Comparison of ENCODE assay signal across 13 mouse cellular contexts in genomic region chr4:124134341-124135164, GRCm38 (mm10).
DNase-seq lines count a peak whose midpoint lies in the region; ATAC-seq lines count a peak whose summit lies in the region.
"Had no signal": no experiment of that assay in that cellular context is flagged by ENCODE, and none has a peak within 500 bp of the region (broad histone marks: within the 10 kb centered on the region; RNA-seq: fewer than 3 reads in every experiment).

No protein-coding gene starts in this region.

- H3K36me3 ChIP-seq in kidney, embryonic 15.5 days: no peaks in the 10 kb centered on the region
- no peaks in the 10 kb centered on the region for H3K36me3 ChIP-seq in intestine, embryonic 15.5 days
- H3K36me3 ChIP-seq in stomach, embryonic 15.5 days: no peaks in the 10 kb centered on the region
- H3K36me3 ChIP-seq in midbrain, embryonic 14.5 days (ENCODE audit: control insufficient read depth, insufficient read depth, low read length): no peaks in the 10 kb centered on the region
- H3K36me3 ChIP-seq: liver, embryonic 15.5 days; midbrain, embryonic 15.5 days; neural tube, embryonic 13.5 days had no signal

- no peak overlapping the region for H3K27ac ChIP-seq in kidney, embryonic 15.5 days
- no peak overlapping the region for H3K27ac ChIP-seq in intestine, embryonic 15.5 days
- peak overlapping the region; percentile 40 for H3K27ac ChIP-seq in stomach, embryonic 15.5 days
- H3K27ac ChIP-seq in midbrain, embryonic 14.5 days (replicated peaks; ENCODE audit: low read depth, low read length): no peak overlapping the region
- H3K27ac ChIP-seq: layer of hippocampus, adult 2 months; liver, embryonic 15.5 days; midbrain, embryonic 15.5 days; neural tube, embryonic 13.5 days had no signal

- ATAC-seq in kidney, embryonic 15.5 days (replicated peaks; ENCODE audit: low FRiP score): peak; percentile 84
- ATAC-seq in intestine, embryonic 15.5 days: peak; percentile 80
- peak; percentile 50; the same call in 1 of the 2 replicates for ATAC-seq in stomach, embryonic 15.5 days (ENCODE audit: insufficient read depth, low FRiP score, low read depth)
- ATAC-seq in midbrain, embryonic 14.5 days (ENCODE audit: low FRiP score, low TSS enrichment): no peak

- DNase-seq in kidney, postnatal 14 days: no peak
- peak; percentile 68 for DNase-seq in embryo, embryonic 11 days
- no peak for DNase-seq in midbrain, embryonic 14.5 days
- no peak for DNase-seq in spleen, adult 12 weeks (ENCODE audit: low spot score)
- DNase-seq: cerebellum, postnatal 25 days; spleen, adult 18-20 months had no signal

- H3K9me3 ChIP-seq in kidney, embryonic 15.5 days (replicated peaks): no peaks in the 10 kb centered on the region
- no peaks in the 10 kb centered on the region for H3K9me3 ChIP-seq in intestine, embryonic 15.5 days
- no peaks in the 10 kb centered on the region for H3K9me3 ChIP-seq in stomach, embryonic 15.5 days
- no peaks in the 10 kb centered on the region for H3K9me3 ChIP-seq in midbrain, embryonic 14.5 days (ENCODE audit: control insufficient read depth, low read length)
- H3K9me3 ChIP-seq: liver, embryonic 15.5 days; midbrain, embryonic 15.5 days; neural tube, embryonic 13.5 days had no signal

- peaks cover 11% of the 10 kb centered on the region; the same call in 1 of the 2 replicates for H3K27me3 ChIP-seq in kidney, embryonic 15.5 days
- H3K27me3 ChIP-seq in intestine, embryonic 15.5 days (replicated peaks): no peaks in the 10 kb centered on the region
- H3K27me3 ChIP-seq in stomach, embryonic 15.5 days (replicated peaks): no peaks in the 10 kb centered on the region
- H3K27me3 ChIP-seq in midbrain, embryonic 14.5 days (ENCODE audit: control insufficient read depth, insufficient read depth, low read length): no peaks in the 10 kb centered on the region
- H3K27me3 ChIP-seq: midbrain, embryonic 15.5 days had no signal

- WGBS in kidney, embryonic 15.5 days: 10% methylated on average over 6 of the region's 6 CpGs
- 10% methylated on average over 6 of the region's 6 CpGs for WGBS in intestine, embryonic 15.5 days
- WGBS in stomach, embryonic 15.5 days: 12% methylated on average over 6 of the region's 6 CpGs
- WGBS in midbrain, embryonic 14.5 days: 41% methylated on average over 6 of the region's 6 CpGs

- H3K4me1 ChIP-seq in kidney, embryonic 15.5 days: peaks cover 23% of the 10 kb centered on the region
- H3K4me1 ChIP-seq in intestine, embryonic 15.5 days (replicated peaks): peaks cover 9% of the 10 kb centered on the region; the same call in 1 of the 2 replicates
- 0 out of 2 replicates have a peak, but pooled peaks cover 13% of the 10 kb centered on the region for H3K4me1 ChIP-seq in stomach, embryonic 15.5 days
- no peaks in the 10 kb centered on the region for H3K4me1 ChIP-seq in midbrain, embryonic 14.5 days (ENCODE audit: control insufficient read depth, insufficient read depth, low read length)
- H3K4me1 ChIP-seq: liver, embryonic 15.5 days; midbrain, embryonic 15.5 days had no signal

- no peak overlapping the region for H3K4me2 ChIP-seq in kidney, embryonic 15.5 days
- H3K4me2 ChIP-seq in intestine, embryonic 15.5 days (replicated peaks): no peak overlapping the region
- no peak overlapping the region for H3K4me2 ChIP-seq in stomach, embryonic 15.5 days
- no peak overlapping the region for H3K4me2 ChIP-seq in midbrain, embryonic 14.5 days (ENCODE audit: low read length)
- H3K4me2 ChIP-seq: liver, embryonic 15.5 days; midbrain, embryonic 15.5 days; neural tube, embryonic 13.5 days had no signal

- no peak overlapping the region for H3K9ac ChIP-seq in kidney, embryonic 15.5 days
- H3K9ac ChIP-seq in intestine, embryonic 15.5 days: no peak overlapping the region
- no peak overlapping the region for H3K9ac ChIP-seq in stomach, embryonic 15.5 days
- H3K9ac ChIP-seq in midbrain, embryonic 14.5 days (replicated peaks; ENCODE audit: low read length): no peak overlapping the region
- H3K9ac ChIP-seq: liver, embryonic 15.5 days; midbrain, embryonic 15.5 days; neural tube, embryonic 13.5 days had no signal

- no peak overlapping the region for H3K4me3 ChIP-seq in kidney, embryonic 15.5 days (replicated peaks)
- H3K4me3 ChIP-seq in intestine, embryonic 15.5 days (replicated peaks): no peak overlapping the region
- H3K4me3 ChIP-seq in stomach, embryonic 15.5 days (replicated peaks): no peak overlapping the region
- H3K4me3 ChIP-seq in midbrain, embryonic 14.5 days (replicated peaks; ENCODE audit: low read depth, low read length): no peak overlapping the region
- H3K4me3 ChIP-seq: layer of hippocampus, adult 2 months; liver, embryonic 15.5 days; midbrain, embryonic 15.5 days; neural tube, embryonic 13.5 days had no signal
